Mouse (Mus musculus) G1E (cell line): Measurements from ENCODE around the gene Acot1. TPM values are rescaled to one million over a fixed set of nuclear protein-coding genes. Genes with fewer than 3 reads are reported as not detected.
"Not testable (repeated sequence)": the region's sequence is repeated elsewhere in the genome, so short reads cannot be mapped to it uniquely, and the experiment has no call there.

Source experiments
- ATAC-seq: 2 replicates; pipeline ENCODE4 v1.8.0; 2016; ENCODE audit warnings: mild to moderate bottlenecking; ENCODE audit not compliant: insufficient number of reproducible peaks, poor library complexity, low FRiP score, severe bottlenecking; ENCODE audit errors: extremely low read depth
- DNase-seq: peaks from one replicate; pipeline ENCODE4 v3.0.0; 2012; ENCODE audit warnings: low spot score
- H3K27me3 ChIP-seq: 2 replicates; pipeline ENCODE4 v1.6.1; 2012; ENCODE audit warnings: mild to moderate bottlenecking, low read length, inconsistent platforms; ENCODE audit not compliant: insufficient read depth
- H3K36me3 ChIP-seq: replicated peaks from 2 replicates; pipeline ENCODE3; 2012; ENCODE audit warnings: mild to moderate bottlenecking, inconsistent platforms
- H3K4me1 ChIP-seq: 2 replicates; pipeline ENCODE4 v1.6.1; 2012; ENCODE audit warnings: low read depth, low read length, inconsistent platforms, mixed read lengths; ENCODE audit not compliant: insufficient read depth
- H3K4me3 ChIP-seq: 2 replicates; pipeline ENCODE4 v1.5.1; 2012; ENCODE audit warnings: low read depth, mild to moderate bottlenecking, inconsistent platforms, low read length, moderate library complexity, mixed read lengths
- H3K9me3 ChIP-seq: replicated peaks from 2 replicates; pipeline ENCODE4 v1.6.1; 2012; ENCODE audit warnings: inconsistent platforms
- CTCF ChIP-seq: IDR thresholded peaks from 2 replicates; pipeline ENCODE4 v1.5.1; 2012; ENCODE audit warnings: low read depth, low read length, inconsistent platforms, mixed read lengths
- GATA1 ChIP-seq: IDR thresholded peaks from 2 replicates; pipeline ENCODE4 v1.6.1; 2012; ENCODE audit warnings: borderline replicate concordance, low read length, inconsistent platforms, mixed read lengths
- GATA2 ChIP-seq: IDR thresholded peaks from 2 replicates; pipeline ENCODE4 v1.6.1; 2012; ENCODE audit warnings: low read depth, low read length, inconsistent platforms, borderline replicate concordance
- POLR2AphosphoS5 ChIP-seq: IDR thresholded peaks from 2 replicates; pipeline ENCODE4 v1.6.1; 2012; ENCODE audit warnings: low read depth, low read length, inconsistent platforms; ENCODE audit not compliant: insufficient replicate concordance
- TAL1 ChIP-seq: conservative IDR thresholded peaks from 2 replicates; pipeline ENCODE4 v1.6.1; 2012; ENCODE audit warnings: low read depth, low read length, inconsistent platforms, mixed read lengths
- polyA plus RNA-seq: library from polyadenylated mRNA; stranded (reverse); fragments of >175 nt; gene quantifications from 2 replicates; pipeline ENCODE4 v1.2.3, GENCODE M21; 2012
- total RNA-seq, 2 experiments: library from RNA; stranded (forward) in 1 of 2; stranded (reverse) in 1 of 2; fragments of 200-1000 nt in 1 of 2; fragments of >200 nt in 1 of 2; fragmentation: Nextera tagmentation in 1 of 2; gene quantifications; 2 replicates each; pipeline ENCODE4 v1.2.3; 2014 to 2017

Gene Acot1
- total and polyA plus RNA-seq, 3 experiments = 0.11 TPM; not detected in 2

GRCm38 (mm10) chr12:83987583-83988441 is 21.5 kb upstream of the Acot1 start, which contains the start of gene Acot2:
Acot2 (plus strand) TSS chr12:83987861.
- no peaks in the 10 kb centered on the region for H3K36me3 ChIP-seq
- peaks cover 9% of the 10 kb centered on the region for H3K9me3 ChIP-seq
- no peak for DNase-seq
- ATAC-seq = no peak
- H3K27me3 ChIP-seq = peaks cover 41% of the 10 kb centered on the region
- TF ChIP-seq POLR2AphosphoS5 = no peak
- no peak for TF ChIP-seq GATA1
- no peak for TF ChIP-seq TAL1
- TF ChIP-seq GATA2 = no peak
- no peak for TF ChIP-seq CTCF
- peaks cover 5% of the 10 kb centered on the region; the same call in 1 of the 2 replicates for H3K4me1 ChIP-seq
- H3K4me3 ChIP-seq = no peak within 1 kb of the TSS

- no peak for ATAC-seq
- no peak for DNase-seq
- H3K4me1 ChIP-seq = peaks cover 5% of the 10 kb centered on the region; the same call in 1 of the 2 replicates
- H3K27me3 ChIP-seq = peaks cover 34% of the 10 kb centered on the region
- peaks cover 6% of the 10 kb centered on the region for H3K9me3 ChIP-seq
- no peaks in the 10 kb centered on the region for H3K36me3 ChIP-seq
- no peak overlapping the region for H3K4me3 ChIP-seq
- TF ChIP-seq CTCF = no peak
- no peak for TF ChIP-seq POLR2AphosphoS5
- TF ChIP-seq GATA1 = no peak
- TF ChIP-seq TAL1 = no peak
- TF ChIP-seq GATA2 = no peak
Observed at GRCm38 (mm10) chr12:83988483-83988882, 20.8 kb upstream of the Acot1 start.

- ATAC-seq (no peak), DNase-seq (no peak)
- Histone ChIP-seq H3K27me3 (peaks cover 30% of the 10 kb centered on the region), H3K4me3 (no peak overlapping the region), H3K9me3 (peaks cover 6% of the 10 kb centered on the region), H3K4me1 (peaks cover 5% of the 10 kb centered on the region; the same call in 1 of the 2 replicates), H3K36me3 (no peaks in the 10 kb centered on the region)
- TF ChIP-seq TAL1 (no peak), CTCF (no peak), POLR2AphosphoS5 (no peak), GATA2 (no peak), GATA1 (no peak)
Observed at GRCm38 (mm10) chr12:83989378-83989777, 19.9 kb upstream of the Acot1 start.

- Histone ChIP-seq H3K4me3 (no peak overlapping the region), H3K27me3 (peaks cover 15% of the 10 kb centered on the region), H3K4me1 (no peaks in the 10 kb centered on the region), H3K36me3 (no peaks in the 10 kb centered on the region), H3K9me3 (peaks cover 14% of the 10 kb centered on the region)
- no peak for DNase-seq
- TF ChIP-seq TAL1 (no peak), GATA1 (no peak), GATA2 (no peak), POLR2AphosphoS5 (no peak), CTCF (no peak)
- no peak for ATAC-seq
Observed at GRCm38 (mm10) chr12:83997221-83997620, 12.1 kb upstream of the Acot1 start.

DNA sequence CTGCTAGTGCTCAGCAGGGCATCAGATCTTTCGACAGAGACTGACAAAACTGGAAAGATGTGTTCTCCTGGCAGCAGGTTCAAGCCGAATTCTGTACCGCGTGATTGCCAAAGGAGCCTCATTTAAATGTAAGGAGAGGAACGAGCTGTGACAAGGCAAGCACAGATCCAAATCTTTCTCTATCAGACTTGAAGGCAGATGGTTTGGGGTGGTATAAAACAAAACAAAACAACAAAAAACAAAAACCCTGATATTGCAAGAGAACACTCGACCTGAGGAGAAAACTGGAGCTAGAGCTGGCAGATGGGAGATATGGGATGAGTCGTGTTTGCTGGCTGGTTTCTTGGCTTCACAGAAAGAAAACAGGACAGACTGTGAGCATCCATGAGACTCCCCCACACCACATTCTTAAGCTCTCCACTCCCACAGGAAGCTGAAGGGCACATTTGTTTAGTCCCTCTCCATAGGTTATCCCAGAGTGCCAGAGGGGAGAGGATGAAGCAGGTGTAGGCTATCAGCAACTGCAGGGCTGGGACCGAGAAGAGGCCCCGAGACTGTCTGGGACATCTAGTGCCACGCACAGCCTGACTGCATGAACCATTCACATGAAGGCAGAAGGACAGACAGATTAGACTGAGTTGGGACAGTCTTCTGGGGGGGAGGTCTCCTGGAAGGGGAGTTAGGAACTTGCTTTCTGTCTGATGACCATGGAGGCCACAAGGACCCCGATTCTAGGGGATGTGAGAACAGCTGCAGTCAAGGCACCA is 10.8 kb upstream of the Acot1 start:
- TF ChIP-seq CTCF (no peak), GATA1 (no peak)
- no peak overlapping the region for H3K4me3 ChIP-seq
- ATAC-seq (no peak), DNase-seq (no peak)
- H3K27me3 ChIP-seq = peaks cover 15% of the 10 kb centered on the region
- no peaks in the 10 kb centered on the region for H3K4me1 ChIP-seq
- H3K36me3 ChIP-seq = no peaks in the 10 kb centered on the region
- H3K9me3 ChIP-seq = peaks cover 14% of the 10 kb centered on the region

DNA sequence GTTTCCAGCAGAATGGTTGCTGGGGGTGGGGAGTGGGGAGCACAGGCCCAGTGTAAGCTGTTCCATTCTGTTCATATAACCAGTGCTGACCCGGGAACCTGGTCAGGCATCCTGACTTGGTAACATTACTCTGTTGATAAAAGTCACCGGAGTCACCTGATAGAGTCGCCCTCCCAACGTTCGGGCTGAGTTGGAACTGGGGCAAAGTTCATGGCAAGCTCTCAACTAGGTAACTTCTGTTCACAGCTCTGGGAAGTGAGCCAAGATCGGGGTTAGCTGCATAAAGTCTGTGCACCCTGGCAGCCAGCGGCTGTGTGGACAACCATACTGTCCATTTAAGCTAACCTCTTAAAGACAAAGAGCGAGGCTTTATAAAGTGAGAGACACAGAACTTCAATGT is 10.1 kb upstream of the Acot1 start:
- not testable (repeated sequence) for H3K36me3 ChIP-seq, H3K4me3 ChIP-seq, H3K4me1 ChIP-seq, ATAC-seq, DNase-seq
- Histone ChIP-seq H3K9me3 (peaks cover 14% of the 10 kb centered on the region), H3K27me3 (peaks cover 15% of the 10 kb centered on the region)
